Mouse (Mus musculus) kidney, embryonic 14.5 days (tissue): ENCODE data around the gene Gipc2. TPM values are rescaled to one million over a fixed set of nuclear protein-coding genes. Genes with fewer than 3 reads are reported as not detected.
A peak's percentile ranks its signal among the peaks of the same experiment; 100 is the strongest.
"Not testable (repeated sequence)": the region's sequence is repeated elsewhere in the genome, so short reads cannot be mapped to it uniquely, and the experiment has no call there.

Experiments
- ATAC-seq: fragments of 200-750 bp; cut with Nextera tagmentation; 2 replicates; pipeline ENCODE4 v1.8.0; 2017; ENCODE audit warnings: moderate number of reproducible peaks, mild to moderate bottlenecking, moderate TSS enrichment, moderate library complexity; ENCODE audit not compliant: low FRiP score, low TSS enrichment
- H3K27ac ChIP-seq: fragments of 300-500 bp; sonication (generic); 2 replicates; pipeline ENCODE4 v1.5.1; 2014; ENCODE audit warnings: low read depth, mild to moderate bottlenecking, low read length, moderate library complexity, mixed read lengths
- H3K27me3 ChIP-seq: fragments of 300-500 bp; sonication (generic); 2 replicates; pipeline ENCODE4 v1.6.1; 2014; ENCODE audit warnings: mild to moderate bottlenecking, low read length; ENCODE audit not compliant: control insufficient read depth, insufficient read depth
- H3K36me3 ChIP-seq: fragments of 300-500 bp; sonication (generic); 2 replicates; pipeline ENCODE4 v1.6.1; 2014; ENCODE audit warnings: low read length, mixed read lengths; ENCODE audit not compliant: control insufficient read depth, insufficient read depth
- H3K4me1 ChIP-seq: fragments of 300-500 bp; sonication (generic); 2 replicates; pipeline ENCODE4 v1.6.1; 2014; ENCODE audit warnings: low read length, mixed read lengths; ENCODE audit not compliant: control insufficient read depth, insufficient read depth
- H3K4me2 ChIP-seq: fragments of 300-500 bp; sonication (generic); replicated peaks from 2 replicates; pipeline ENCODE4 v1.6.1; 2014; ENCODE audit warnings: low read depth, mild to moderate bottlenecking, low read length
- H3K4me3 ChIP-seq: fragments of 300-500 bp; sonication (generic); 2 replicates; pipeline ENCODE4 v1.5.1; 2014; ENCODE audit warnings: mild to moderate bottlenecking, low read length
- H3K9ac ChIP-seq: fragments of 300-500 bp; sonication (generic); 2 replicates; pipeline ENCODE4 v1.6.1; 2014; ENCODE audit warnings: low read depth, mild to moderate bottlenecking, low read length, moderate library complexity
- H3K9me3 ChIP-seq: fragments of 300-500 bp; sonication (generic); 2 replicates; pipeline ENCODE4 v1.6.1; 2016; ENCODE audit warnings: low read length; ENCODE audit not compliant: control insufficient read depth
- WGBS: fragments of 180-500 bp; shearing (Covaris S2); extraction: QIAGEN DNeasy Blood & Tissue Kit; methylation state at CpG from one replicate; pipeline ENCODE4 v1.1.7; 2014; 5-methylcytosine and 5-hydroxymethylcytosine counted together
- polyA plus RNA-seq: library from polyadenylated mRNA; unstranded; fragments of >200 nt; fragmentation: Nextera tagmentation; extraction: Ambion mirVana; gene quantifications from 2 replicates; pipeline ENCODE4 v1.2.1, GENCODE M21; 2014

The Gipc2 gene
- polyA plus RNA-seq, 1 experiment from 2014 or later, result 22.2 TPM

DNA sequence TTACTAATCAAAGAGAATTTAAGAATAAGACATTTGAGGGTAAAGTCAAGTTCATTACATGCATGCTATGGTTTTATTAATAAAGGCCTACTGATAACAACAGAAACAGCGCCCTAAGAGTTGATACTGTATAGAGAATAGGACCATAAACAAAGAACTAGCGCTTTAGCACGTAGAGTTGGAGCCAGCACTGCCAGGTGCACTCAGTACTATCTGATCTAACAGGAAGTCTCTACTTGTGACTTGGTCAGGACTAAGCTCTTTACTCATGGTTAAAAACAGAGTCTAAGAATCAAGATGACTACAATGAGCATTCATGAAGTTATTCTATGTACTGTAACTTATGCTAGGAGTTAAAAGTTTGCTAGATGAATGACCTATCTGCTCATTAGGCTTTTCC, 38.5 kb upstream of the Gipc2 start:
- no peaks in the 10 kb centered on the region for H3K36me3 ChIP-seq
- no peaks in the 10 kb centered on the region for H3K27me3 ChIP-seq
- no peak for ATAC-seq
- 79% methylated on average over 3 of the region's 3 CpGs for WGBS
- no peaks in the 10 kb centered on the region for H3K4me1 ChIP-seq
- no peak overlapping the region for H3K4me3 ChIP-seq
- H3K9ac ChIP-seq, result no peak overlapping the region
- H3K4me2 ChIP-seq, result no peak overlapping the region
- H3K27ac ChIP-seq, result no peak overlapping the region
- H3K9me3 ChIP-seq, result no peaks in the 10 kb centered on the region

DNA sequence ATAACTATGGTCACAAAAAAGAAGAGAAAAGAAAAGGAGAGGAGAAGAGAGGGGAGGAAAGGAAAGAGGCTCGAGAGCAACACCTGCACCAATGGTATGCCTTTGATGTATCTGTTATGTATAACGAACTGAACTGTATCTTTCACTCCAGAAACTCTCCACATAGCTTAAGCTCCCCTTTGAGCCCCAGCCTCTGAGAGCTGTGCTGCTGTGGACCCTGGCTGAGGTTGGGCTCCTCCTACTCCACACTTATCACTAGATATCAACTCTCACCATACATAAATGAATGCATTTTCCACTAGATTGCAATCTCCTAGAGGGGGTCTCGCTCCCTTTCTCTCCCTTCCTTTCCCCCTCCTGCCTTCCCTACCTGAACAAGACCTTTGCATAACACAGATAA, 38.0 kb upstream of the Gipc2 start:
- no peaks in the 10 kb centered on the region for H3K4me1 ChIP-seq
- H3K27me3 ChIP-seq, result no peaks in the 10 kb centered on the region
- H3K9me3 ChIP-seq, result no peaks in the 10 kb centered on the region
- no peak overlapping the region for H3K4me3 ChIP-seq
- no peaks in the 10 kb centered on the region for H3K36me3 ChIP-seq
- H3K9ac ChIP-seq, result no peak overlapping the region
- ATAC-seq, result no peak
- H3K4me2 ChIP-seq, result no peak overlapping the region
- no peak overlapping the region for H3K27ac ChIP-seq
- WGBS, result 63% methylated on average over 3 of the region's 3 CpGs

GRCm38 (mm10) chr3:152203411-152203810, 37.4 kb upstream of the Gipc2 start:
- Histone ChIP-seq H3K4me2 (no peak overlapping the region), H3K27me3 (no peaks in the 10 kb centered on the region), H3K9ac (no peak overlapping the region), H3K36me3 (no peaks in the 10 kb centered on the region), H3K4me3 (no peak overlapping the region), H3K27ac (no peak overlapping the region), H3K4me1 (no peaks in the 10 kb centered on the region), H3K9me3 (no peaks in the 10 kb centered on the region)
- WGBS, result 89% methylated on average over 6 of the region's 6 CpGs
- ATAC-seq, result no peak

GRCm38 (mm10) chr3:152202942-152203341, 36.9 kb upstream of the Gipc2 start:
- Histone ChIP-seq H3K9ac (no peak overlapping the region), H3K4me2 (no peak overlapping the region), H3K4me3 (no peak overlapping the region), H3K27ac (no peak overlapping the region), H3K9me3 (no peaks in the 10 kb centered on the region), H3K27me3 (no peaks in the 10 kb centered on the region), H3K36me3 (no peaks in the 10 kb centered on the region), H3K4me1 (no peaks in the 10 kb centered on the region)
- ATAC-seq, result no peak

GRCm38 (mm10) chr3:152201651-152202050, 35.6 kb upstream of the Gipc2 start:
- no peak for ATAC-seq
- Histone ChIP-seq H3K4me3 (no peak overlapping the region), H3K4me1 (no peaks in the 10 kb centered on the region), H3K9ac (no peak overlapping the region), H3K27me3 (no peaks in the 10 kb centered on the region), H3K4me2 (no peak overlapping the region), H3K9me3 (no peaks in the 10 kb centered on the region), H3K27ac (no peak overlapping the region), H3K36me3 (no peaks in the 10 kb centered on the region)
- WGBS, result 70% methylated on average over 2 of the region's 2 CpGs

- Histone ChIP-seq H3K4me1 (no peaks in the 10 kb centered on the region), H3K27me3 (no peaks in the 10 kb centered on the region), H3K9ac (no peak overlapping the region), H3K4me3 (no peak overlapping the region), H3K4me2 (no peak overlapping the region), H3K9me3 (no peaks in the 10 kb centered on the region), H3K36me3 (no peaks in the 10 kb centered on the region), H3K27ac (no peak overlapping the region)
- WGBS, result 93% methylated on average over 3 of the region's 3 CpGs
- ATAC-seq, result no peak
Measured at GRCm38 (mm10) chr3:152201181-152201580, 35.2 kb upstream of the Gipc2 start.

- no peak for ATAC-seq
- 74% methylated on average over 3 of the region's 3 CpGs for WGBS
- no peaks in the 10 kb centered on the region for H3K36me3 ChIP-seq
Measured at GRCm38 (mm10) chr3:152199125-152199524, 33.1 kb upstream of the Gipc2 start.

DNA sequence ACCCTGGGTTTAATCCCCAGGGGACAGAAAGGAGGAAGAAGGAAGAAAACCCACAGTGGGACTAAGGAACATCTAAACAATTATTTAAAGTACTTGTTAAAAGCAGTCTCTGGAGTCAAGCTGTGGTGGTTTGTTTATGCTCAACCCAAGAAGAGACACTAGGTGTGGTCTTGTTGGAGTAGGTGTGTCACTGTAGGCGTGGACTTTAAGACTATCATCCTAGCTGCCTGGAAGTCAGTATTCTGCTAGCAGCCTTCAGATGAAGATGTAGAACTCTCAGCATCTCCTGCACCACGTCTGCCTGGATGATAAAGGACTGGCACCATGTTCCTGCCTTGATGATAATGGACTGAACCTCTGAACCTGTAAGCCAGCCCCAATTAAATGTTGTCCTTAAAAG, 31.2 kb upstream of the Gipc2 start:
- H3K4me1 ChIP-seq, H3K36me3 ChIP-seq, H3K9me3 ChIP-seq, H3K4me2 ChIP-seq, H3K27me3 ChIP-seq, ATAC-seq, H3K27ac ChIP-seq, H3K9ac ChIP-seq, H3K4me3 ChIP-seq: not testable (repeated sequence)
- WGBS, result 41% methylated on average over 2 of the region's 2 CpGs

More at GRCm38 (mm10) chr3:152199125-152199524, 33.1 kb upstream of the Gipc2 start:
- Histone ChIP-seq H3K27me3 (no peaks in the 10 kb centered on the region), H3K4me1 (no peaks in the 10 kb centered on the region), H3K27ac (no peak overlapping the region), H3K9me3 (no peaks in the 10 kb centered on the region), H3K9ac (no peak overlapping the region), H3K4me3 (no peak overlapping the region), H3K4me2 (no peak overlapping the region)

- ATAC-seq, result peak; percentile 98
- no peaks in the 10 kb centered on the region for H3K27me3 ChIP-seq
- no peaks in the 10 kb centered on the region for H3K36me3 ChIP-seq
- peaks cover 16% of the 10 kb centered on the region; the same call in 1 of the 2 replicates for H3K4me1 ChIP-seq
- peak overlapping the region; percentile 70 for H3K9ac ChIP-seq
- under 1% methylated on average over 17 of the region's 17 CpGs for WGBS
- no peaks in the 10 kb centered on the region for H3K9me3 ChIP-seq
- H3K27ac ChIP-seq, result peak overlapping the region; percentile 89
- H3K4me3 ChIP-seq, result peak overlapping the region; percentile 45
- H3K4me2 ChIP-seq, result peak overlapping the region; percentile 54
Measured at GRCm38 (mm10) chr3:152193635-152194097, 27.6 kb upstream of the Gipc2 start.
